Mouse (Mus musculus) adrenal gland, postnatal 14 days (tissue): Measurements from ENCODE around the gene Gas6. TPM values are rescaled to one million over a fixed set of nuclear protein-coding genes. Genes with fewer than 3 reads are reported as not detected.

Experiments used
- DNase-seq: peaks from one replicate; pipeline ENCODE4 v3.0.0; 2021; ENCODE audit warnings: mixed read lengths
- total RNA-seq: library from RNA; stranded (reverse); gene quantifications from 2 replicates; pipeline ENCODE4 v1.2.3, GENCODE M21; 2021

Gene Gas6
- total RNA-seq, 1 experiment from 2014 or later = 81.6 TPM

- peak; percentile 64 for DNase-seq
These were observed 33.1 kb downstream of the Gas6 start for GRCm38 (mm10) chr8:13461085-13461765.

- no peak for DNase-seq
These were observed 34.9 kb downstream of the Gas6 start for GRCm38 (mm10) chr8:13459431-13459830.

- peak; percentile 78 for DNase-seq
These were observed 39.0 kb downstream of the Gas6 start for GRCm38 (mm10) chr8:13455295-13455694.

GRCm38 (mm10) chr8:13454341-13455113 is 39.8 kb downstream of the Gas6 start:
- DNase-seq = no peak

- no peak for DNase-seq
These were observed 42.5 kb downstream of the Gas6 start for GRCm38 (mm10) chr8:13451747-13452277.

GRCm38 (mm10) chr8:13448145-13448544 is 46.1 kb downstream of the Gas6 start:
- DNase-seq = peak; percentile 80

- DNase-seq = no peak
These were observed 47.8 kb downstream of the Gas6 start for GRCm38 (mm10) chr8:13446456-13446855.

GRCm38 (mm10) chr8:13442152-13442551 is 52.1 kb downstream of the Gas6 start:
- DNase-seq = no peak

GRCm38 (mm10) chr8:13437531-13437930 is 56.8 kb downstream of the Gas6 start:
- DNase-seq = no peak

GRCm38 (mm10) chr8:13436052-13436451 is 58.2 kb downstream of the Gas6 start:
- no peak for DNase-seq

GRCm38 (mm10) chr8:13434889-13435288 is 59.4 kb downstream of the Gas6 start, which contains the start of gene Tmem255b:
Gene Tmem255b (plus strand): TSS chr8:13435189.
- DNase-seq = no peak

GRCm38 (mm10) chr8:13433130-13433529 is 61.2 kb downstream of the Gas6 start:
- no peak for DNase-seq

GRCm38 (mm10) chr8:13430866-13431265 is 63.4 kb downstream of the Gas6 start:
- no peak for DNase-seq

GRCm38 (mm10) chr8:13430412-13430811 is 63.9 kb downstream of the Gas6 start:
- peak; percentile 16 for DNase-seq

- no peak for DNase-seq
These were observed 66.1 kb downstream of the Gas6 start for GRCm38 (mm10) chr8:13428156-13428555.

GRCm38 (mm10) chr8:13427351-13427750 is 66.9 kb downstream of the Gas6 start:
- no peak for DNase-seq

GRCm38 (mm10) chr8:13420970-13421369 is 73.3 kb downstream of the Gas6 start:
- peak; percentile 61 for DNase-seq

GRCm38 (mm10) chr8:13419111-13419639 is 75.1 kb downstream of the Gas6 start:
- peak; percentile 31 for DNase-seq

GRCm38 (mm10) chr8:13415879-13416278 is 78.4 kb downstream of the Gas6 start:
- DNase-seq = no peak
